Comparison of ENCODE assay signal across 14 mouse cellular contexts in genomic region chr1:137571190-137571904, GRCm38 (mm10).
DNase-seq lines count a peak whose midpoint lies in the region; ATAC-seq and TF ChIP-seq lines count a peak whose summit lies in the region.
"Had no signal": no experiment of that assay in that cellular context is flagged by ENCODE, and none has a peak within 500 bp of the region (broad histone marks: within the 10 kb centered on the region; RNA-seq: fewer than 3 reads in every experiment).

No protein-coding gene starts in this region.

- no peak overlapping the region for H3K4me2 ChIP-seq in kidney, embryonic 14.5 days (replicated peaks; ENCODE audit: low read depth, low read length)
- no peak overlapping the region for H3K4me2 ChIP-seq in myocyte (ENCODE audit: low read depth)
- H3K4me2 ChIP-seq: heart, embryonic 13.5 days; intestine, embryonic 15.5 days; liver, embryonic 13.5 days; midbrain, embryonic 13.5 days had no signal

- no peaks in the 10 kb centered on the region for H3K36me3 ChIP-seq in kidney, embryonic 14.5 days (ENCODE audit: control insufficient read depth, insufficient read depth, low read length)
- H3K36me3 ChIP-seq in C2C12 (ENCODE audit: control insufficient read depth, insufficient read depth) (no peaks in the 10 kb centered on the region), myocyte (ENCODE audit: control insufficient read depth, insufficient read depth) (no peaks in the 10 kb centered on the region)
- H3K36me3 ChIP-seq in hindbrain, embryonic 10.5 days = no peaks in the 10 kb centered on the region
- H3K36me3 ChIP-seq: heart, embryonic 13.5 days; intestine, embryonic 15.5 days; liver, embryonic 13.5 days; midbrain, embryonic 13.5 days had no signal

- no peak overlapping the region for H3K9ac ChIP-seq in kidney, embryonic 14.5 days (ENCODE audit: low read depth, low read length)
- H3K9ac ChIP-seq: heart, embryonic 13.5 days; intestine, embryonic 15.5 days; liver, embryonic 13.5 days; midbrain, embryonic 13.5 days had no signal

- H3K9me3 ChIP-seq in kidney, embryonic 14.5 days (ENCODE audit: control insufficient read depth, low read length) = no peaks in the 10 kb centered on the region
- H3K9me3 ChIP-seq in hindbrain, embryonic 10.5 days = no peaks in the 10 kb centered on the region
- H3K9me3 ChIP-seq: heart, embryonic 13.5 days; intestine, embryonic 15.5 days; liver, embryonic 13.5 days; midbrain, embryonic 13.5 days had no signal

- no peak for TF ChIP-seq POLR2A in myocyte (IDR thresholded peaks at IDR 0.05; ENCODE audit: insufficient read length, low read depth)

- peak overlapping the region; percentile 83; the same call in 1 of the 2 replicates for H3K27ac ChIP-seq in kidney, embryonic 14.5 days (ENCODE audit: low read depth, low read length)
- H3K27ac ChIP-seq in hindbrain, embryonic 10.5 days = no peak overlapping the region
- H3K27ac ChIP-seq: heart, embryonic 13.5 days; intestine, embryonic 15.5 days; liver, embryonic 13.5 days; midbrain, embryonic 13.5 days; stomach, postnatal 0 days had no signal

- no peak overlapping the region for H3K4me3 ChIP-seq in kidney, embryonic 14.5 days (ENCODE audit: low read length)
- H3K4me3 ChIP-seq in C2C12 (ENCODE audit: insufficient read depth, poor library complexity, severe bottlenecking) (no peak overlapping the region), myocyte (no peak overlapping the region)
- no peak overlapping the region for H3K4me3 ChIP-seq in hindbrain, embryonic 10.5 days
- H3K4me3 ChIP-seq: heart, embryonic 13.5 days; intestine, embryonic 15.5 days; liver, embryonic 13.5 days; midbrain, embryonic 13.5 days had no signal

- no peaks in the 10 kb centered on the region for H3K27me3 ChIP-seq in kidney, embryonic 14.5 days (ENCODE audit: control insufficient read depth, insufficient read depth, low read length)
- H3K27me3 ChIP-seq in C2C12 (ENCODE audit: control insufficient read depth, insufficient read depth, insufficient read length) (no peaks in the 10 kb centered on the region), myocyte (ENCODE audit: control insufficient read depth, insufficient read depth, insufficient read length) (no peaks in the 10 kb centered on the region)
- H3K27me3 ChIP-seq in hindbrain, embryonic 10.5 days (ENCODE audit: insufficient read depth, poor library complexity, severe bottlenecking) = no peaks in the 10 kb centered on the region
- H3K27me3 ChIP-seq: heart, embryonic 13.5 days; intestine, embryonic 15.5 days; liver, embryonic 13.5 days; midbrain, embryonic 13.5 days had no signal

- H3K79me2 ChIP-seq in C2C12 (ENCODE audit: control insufficient read depth, insufficient read depth) = no peaks in the 10 kb centered on the region
- no peaks in the 10 kb centered on the region for H3K79me2 ChIP-seq in myocyte (ENCODE audit: control insufficient read depth, insufficient read depth)

- peak; percentile 34; the same call in 1 of the 2 replicates for ATAC-seq in kidney, embryonic 14.5 days (ENCODE audit: low FRiP score, low TSS enrichment)
- ATAC-seq: intestine, embryonic 15.5 days; midbrain, embryonic 13.5 days had no signal

- DNase-seq in kidney, adult 18-20 months = no peak
- peak; percentile 6 to 25 for DNase-seq in adrenal gland, postnatal 36 days
- DNase-seq in hindbrain, embryonic 10.5 days (ENCODE audit: low spot score) = no peak
- DNase-seq in right cerebral cortex, postnatal 25 days = no peak
- DNase-seq: layer of hippocampus, postnatal 36 days; liver, embryonic 13.5 days; right cerebral cortex, postnatal 14 days had no signal

- no peak for TF ChIP-seq CTCF in C2C12 (IDR thresholded peaks at IDR 0.05; ENCODE audit: control insufficient read depth, insufficient read depth, insufficient read length)

- H3K79me3 ChIP-seq in C2C12 (ENCODE audit: low read depth) = no peaks in the 10 kb centered on the region

- 0 out of 2 replicates have a peak, but pooled peaks cover 11% of the 10 kb centered on the region for H3K4me1 ChIP-seq in kidney, embryonic 14.5 days (ENCODE audit: control insufficient read depth, insufficient read depth, low read length)
- H3K4me1 ChIP-seq in hindbrain, embryonic 10.5 days (replicated peaks) = no peaks in the 10 kb centered on the region
- H3K4me1 ChIP-seq: heart, embryonic 13.5 days; intestine, embryonic 15.5 days; liver, embryonic 13.5 days; midbrain, embryonic 13.5 days had no signal

- 12% methylated on average over 4 of the region's 4 CpGs for WGBS in kidney, embryonic 14.5 days
- WGBS in hindbrain, embryonic 10.5 days = 72% methylated on average over 4 of the region's 4 CpGs

- no peak overlapping the region for H3ac ChIP-seq in C2C12 (ENCODE audit: control insufficient read depth, insufficient read length, low read depth)
- no peak overlapping the region for H3ac ChIP-seq in myocyte (ENCODE audit: control insufficient read depth, insufficient read length)

TF ChIP-seq in C2C12, 6 proteins besides CTCF, POLR2A, EP300 and RAD21:
- TF ChIP-seq USF1 (IDR thresholded peaks at IDR 0.05; ENCODE audit: low read depth) (peak; percentile 52), CEBPB (IDR thresholded peaks at IDR 0.05; ENCODE audit: low read depth) (no peak), FOSL1 (IDR thresholded peaks at IDR 0.05; ENCODE audit: insufficient read depth, low read length, poor library complexity, severe bottlenecking) (no peak)

TF ChIP-seq in myocyte, 11 proteins besides CTCF, POLR2A, EP300 and RAD21:
- TF ChIP-seq USF1 (IDR thresholded peaks at IDR 0.05; ENCODE audit: low read depth) (peak; percentile 29), POLR2AphosphoS2 (IDR thresholded peaks at IDR 0.05; ENCODE audit: insufficient read length, low read depth) (no peak), MYOD1 (IDR thresholded peaks at IDR 0.05; ENCODE audit: control insufficient read depth in 1 of 3, insufficient read length in 2 of 3, low read depth in 2 of 3) (peak in 1 of 3 experiments; percentile 22), CEBPB (IDR thresholded peaks at IDR 0.05; ENCODE audit: insufficient read depth, poor library complexity, severe bottlenecking) (no peak), E2F4 (IDR thresholded peaks at IDR 0.05; ENCODE audit: insufficient read depth) (no peak), MYOG (IDR thresholded peaks at IDR 0.05; ENCODE audit: control insufficient read depth in 1 of 3, insufficient read depth in 1 of 3, insufficient read length in 2 of 3, low read depth in 2 of 3) (no peak)

Comparison
In these comparisons a context has a peak if more than half of its experiments do, and no peak if none do; other contexts are left out.
1. DNase-seq: peak in adrenal gland, postnatal 36 days (2 of 2); none in kidney, adult 18-20 months (single experiment), hindbrain, embryonic 10.5 days (single experiment) and right cerebral cortex, postnatal 25 days (single experiment).